Mouse (Mus musculus) kidney, adult 2 months (tissue): ENCODE results near the gene Clec11a.

Source experiments
- CTCF ChIP-seq: fragments of 200-500 bp; conservative IDR thresholded peaks from 2 replicates; pipeline ENCODE4 v1.5.1; 2011; ENCODE audit warnings: low read depth, mild to moderate bottlenecking, control low read depth, low read length, moderate library complexity, mixed read lengths; ENCODE audit not compliant: insufficient read depth, insufficient read length
- POLR2A ChIP-seq: fragments of 200-500 bp; IDR thresholded peaks from one replicate; pipeline ENCODE4 v1.6.1; 2011; ENCODE audit warnings: low read depth, low read length, control low read depth

GRCm38 (mm10) chr7:44303346-44304340, 3.1 kb downstream of the Clec11a start:
- no peak for TF ChIP-seq CTCF
- no peak for TF ChIP-seq POLR2A
